Mouse (Mus musculus): ENCODE data around the gene Tnfrsf13c. TPM values are rescaled to one million over a fixed set of nuclear protein-coding genes. Genes with fewer than 3 reads are reported as not detected.

The Tnfrsf13c gene
- total and polyA plus RNA-seq, 2 experiments from 2014 or later, result 0.27 to 2.1 TPM

DNA sequence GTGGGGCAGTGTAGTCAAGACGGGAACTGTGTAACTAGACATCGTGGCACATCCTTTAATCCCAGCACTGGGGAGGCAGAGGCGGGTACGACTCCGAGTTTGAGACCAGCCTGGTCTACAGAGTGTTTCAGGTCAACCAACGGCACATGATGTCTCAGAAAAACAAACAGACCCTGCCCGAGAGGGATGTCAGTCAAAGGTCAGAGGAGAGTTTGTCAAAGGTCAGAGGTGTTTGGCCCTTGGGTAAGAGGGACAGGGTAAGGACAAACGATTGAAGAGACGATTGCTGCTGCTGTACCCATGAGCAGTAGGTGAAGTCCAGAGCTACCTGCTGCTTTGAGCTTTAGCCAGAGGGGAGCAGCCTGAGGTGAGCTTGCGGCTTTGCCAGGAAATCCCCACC, 40.6 kb downstream of the Tnfrsf13c start:
- H3K36me3 ChIP-seq (ENCODE audit: insufficient read depth, low read length), result peaks cover 92% of the 10 kb centered on the region

DNA sequence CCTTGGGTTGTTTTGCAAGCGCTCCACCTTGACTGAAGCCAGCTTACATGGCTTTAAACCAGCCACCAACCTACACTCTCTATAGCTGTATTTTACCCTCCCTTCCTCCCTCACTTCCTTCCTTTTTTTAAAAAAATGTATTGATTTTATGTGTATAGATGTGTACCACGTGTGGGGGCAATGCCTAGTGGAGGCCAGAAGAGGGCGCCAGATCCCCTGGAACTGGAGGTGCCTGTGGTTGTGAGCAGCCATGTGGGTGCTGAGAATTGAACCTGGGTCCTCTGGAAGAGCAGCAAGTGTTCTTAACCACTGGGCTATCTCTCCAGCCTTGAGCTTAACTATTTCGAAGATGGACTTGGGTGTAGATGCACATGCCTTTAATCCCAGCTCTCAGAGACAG, 41.9 kb downstream of the Tnfrsf13c start:
- 98% methylated on average over 4 of the region's 4 CpGs for WGBS
- no peak overlapping the region for H3K4me2 ChIP-seq (ENCODE audit: low read depth, low read length, poor library complexity, severe bottlenecking)
- H3K4me1 ChIP-seq (ENCODE audit: insufficient read depth, low read length), result no peaks in the 10 kb centered on the region
- no peak for ATAC-seq (ENCODE audit: low FRiP score)
- no peak for DNase-seq (ENCODE audit: low spot score)
- no peaks in the 10 kb centered on the region for H3K9me3 ChIP-seq (ENCODE audit: low read length)
- peaks cover 97% of the 10 kb centered on the region for H3K36me3 ChIP-seq (ENCODE audit: insufficient read depth, low read length)
- no peak overlapping the region for H3K4me3 ChIP-seq (ENCODE audit: low read depth, low read length)
- no peak overlapping the region for H3K9ac ChIP-seq (replicated peaks; ENCODE audit: low read length, poor library complexity, severe bottlenecking)
- no peak overlapping the region for H3K27ac ChIP-seq (ENCODE audit: low read depth, low read length)
- peak; percentile 46; the same call in 1 of the 2 replicates for TF ChIP-seq CTCF (IDR thresholded peaks at IDR 0.05)
- no peaks in the 10 kb centered on the region for H3K27me3 ChIP-seq (ENCODE audit: insufficient read depth, low read length)

More for the DNA sequence above, 40.6 kb downstream of the Tnfrsf13c start:
- WGBS, result 87% methylated on average over 10 of the region's 10 CpGs
- Histone ChIP-seq H3K4me3 (ENCODE audit: low read depth, low read length) (no peak overlapping the region), H3K9me3 (ENCODE audit: low read length) (no peaks in the 10 kb centered on the region), H3K4me1 (ENCODE audit: insufficient read depth, low read length) (no peaks in the 10 kb centered on the region), H3K27me3 (ENCODE audit: insufficient read depth, low read length) (no peaks in the 10 kb centered on the region), H3K9ac (replicated peaks; ENCODE audit: low read length, poor library complexity, severe bottlenecking) (no peak overlapping the region), H3K27ac (ENCODE audit: low read depth, low read length) (no peak overlapping the region), H3K4me2 (ENCODE audit: low read depth, low read length, poor library complexity, severe bottlenecking) (no peak overlapping the region)
- no peak for TF ChIP-seq CTCF (IDR thresholded peaks at IDR 0.05)
- ATAC-seq (ENCODE audit: low FRiP score) (no peak), DNase-seq (ENCODE audit: low spot score) (no peak)

DNA sequence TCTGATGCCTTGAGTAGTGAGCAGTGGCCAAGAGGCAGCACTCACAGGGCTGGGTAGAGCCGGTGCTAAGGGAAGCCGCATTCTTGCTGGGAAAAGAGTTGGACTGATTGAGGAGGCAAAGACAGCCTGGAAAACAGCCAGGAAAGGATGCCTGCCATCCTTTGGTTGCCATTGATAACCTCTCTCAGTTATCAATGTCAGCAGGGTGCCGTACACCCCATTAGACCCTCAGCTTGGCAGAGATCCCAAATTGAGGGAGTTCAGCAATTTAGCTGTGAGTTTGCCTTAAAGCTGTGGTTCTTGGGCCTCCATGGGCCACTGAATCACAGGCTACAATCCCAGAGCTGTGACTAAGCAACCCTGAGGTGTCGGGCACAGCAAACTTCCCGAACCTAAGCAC, 43.0 kb downstream of the Tnfrsf13c start:
- Histone ChIP-seq H3K4me2 (ENCODE audit: low read depth, low read length, poor library complexity, severe bottlenecking) (no peak overlapping the region), H3K36me3 (ENCODE audit: insufficient read depth, low read length) (peaks cover 95% of the 10 kb centered on the region), H3K27ac (ENCODE audit: low read depth, low read length) (no peak overlapping the region), H3K9ac (replicated peaks; ENCODE audit: low read length, poor library complexity, severe bottlenecking) (no peak overlapping the region), H3K4me1 (ENCODE audit: insufficient read depth, low read length) (no peaks in the 10 kb centered on the region), H3K9me3 (ENCODE audit: low read length) (no peaks in the 10 kb centered on the region), H3K27me3 (ENCODE audit: insufficient read depth, low read length) (no peaks in the 10 kb centered on the region), H3K4me3 (ENCODE audit: low read depth, low read length) (no peak overlapping the region)
- ATAC-seq (ENCODE audit: low FRiP score) (no peak), DNase-seq (ENCODE audit: low spot score) (no peak)
- WGBS, result 85% methylated on average over 5 of the region's 5 CpGs
- no peak for TF ChIP-seq CTCF (IDR thresholded peaks at IDR 0.05)

GRCm38 (mm10) chr15:82177743-82178290, 46.4 kb downstream of the Tnfrsf13c start:
- Histone ChIP-seq H3K4me1 (ENCODE audit: insufficient read depth, low read length) (no peaks in the 10 kb centered on the region), H3K27ac (ENCODE audit: low read depth, low read length) (no peak overlapping the region), H3K36me3 (ENCODE audit: insufficient read depth, low read length) (peaks cover 88% of the 10 kb centered on the region), H3K9ac (replicated peaks; ENCODE audit: low read length, poor library complexity, severe bottlenecking) (no peak overlapping the region), H3K4me3 (ENCODE audit: low read depth, low read length) (no peak overlapping the region), H3K9me3 (ENCODE audit: low read length) (no peaks in the 10 kb centered on the region), H3K4me2 (ENCODE audit: low read depth, low read length, poor library complexity, severe bottlenecking) (no peak overlapping the region), H3K27me3 (ENCODE audit: insufficient read depth, low read length) (no peaks in the 10 kb centered on the region)
- TF ChIP-seq CTCF (IDR thresholded peaks at IDR 0.05), result no peak
- 91% methylated on average over 7 of the region's 7 CpGs for WGBS
- DNase-seq (ENCODE audit: low spot score) (no peak), ATAC-seq (ENCODE audit: low FRiP score) (no peak)

DNA sequence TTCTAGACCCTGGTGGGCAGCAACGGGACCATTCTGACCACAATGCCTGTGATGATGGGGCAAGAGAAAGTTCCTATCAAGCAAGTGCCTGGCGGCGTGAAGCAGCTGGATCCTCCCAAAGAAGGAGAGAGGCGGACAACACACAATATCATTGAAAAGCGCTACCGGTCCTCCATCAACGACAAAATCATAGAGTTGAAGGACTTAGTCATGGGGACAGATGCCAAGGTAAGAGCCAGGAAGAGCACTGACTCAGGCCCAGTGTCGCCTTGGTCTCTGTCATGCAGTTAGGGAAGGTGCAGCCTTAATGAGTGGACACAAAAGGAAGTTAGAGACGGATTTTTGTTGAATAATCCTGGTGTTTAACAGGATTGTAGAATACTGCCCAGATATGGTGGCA, 49.1 kb downstream of the Tnfrsf13c start:
- Histone ChIP-seq H3K4me3 (ENCODE audit: low read depth, low read length) (no peak overlapping the region), H3K4me1 (ENCODE audit: insufficient read depth, low read length) (no peaks in the 10 kb centered on the region), H3K27ac (ENCODE audit: low read depth, low read length) (no peak overlapping the region), H3K4me2 (ENCODE audit: low read depth, low read length, poor library complexity, severe bottlenecking) (no peak overlapping the region), H3K9me3 (ENCODE audit: low read length) (no peaks in the 10 kb centered on the region), H3K27me3 (ENCODE audit: insufficient read depth, low read length) (no peaks in the 10 kb centered on the region), H3K9ac (replicated peaks; ENCODE audit: low read length, poor library complexity, severe bottlenecking) (no peak overlapping the region), H3K36me3 (ENCODE audit: insufficient read depth, low read length) (peaks cover 87% of the 10 kb centered on the region)
- WGBS, result 95% methylated on average over 9 of the region's 9 CpGs
- DNase-seq (ENCODE audit: low spot score) (no peak), ATAC-seq (ENCODE audit: low FRiP score) (no peak)
- no peak for TF ChIP-seq CTCF (IDR thresholded peaks at IDR 0.05)

- no peak for ATAC-seq (ENCODE audit: low FRiP score)
- no peak for TF ChIP-seq CTCF (IDR thresholded peaks at IDR 0.05)
- H3K4me1 ChIP-seq (ENCODE audit: insufficient read depth, low read length), result no peaks in the 10 kb centered on the region
- H3K9ac ChIP-seq (replicated peaks; ENCODE audit: low read length, poor library complexity, severe bottlenecking), result no peak overlapping the region
- WGBS, result 76% methylated on average over 8 of the region's 8 CpGs
- peaks cover 67% of the 10 kb centered on the region for H3K36me3 ChIP-seq (ENCODE audit: insufficient read depth, low read length)
- H3K4me3 ChIP-seq (ENCODE audit: low read depth, low read length), result no peak overlapping the region
- peak; percentile 61 for DNase-seq (ENCODE audit: low spot score)
- H3K4me2 ChIP-seq (ENCODE audit: low read depth, low read length, poor library complexity, severe bottlenecking), result no peak overlapping the region
- no peaks in the 10 kb centered on the region for H3K27me3 ChIP-seq (ENCODE audit: insufficient read depth, low read length)
- no peaks in the 10 kb centered on the region for H3K9me3 ChIP-seq (ENCODE audit: low read length)
- H3K27ac ChIP-seq (ENCODE audit: low read depth, low read length), result no peak overlapping the region
Measured at GRCm38 (mm10) chr15:82172648-82173047, 51.5 kb downstream of the Tnfrsf13c start.

MicroRNA genes within 50 kb of the gene (microRNA counts, 519-probe panel; counts per million panel counts)
- 3,343 counts per million, percentile 73 among the panel's probes with 10 or more counts for microRNA mmu-miR-33

Small RNA genes lying within 50 kb of the gene (microRNA-seq; reads per million reads assigned to microRNA genes)
- gene Mir33 (ENCODE audit: borderline number of aligned reads), result 161 reads per million, percentile 51 among the genes with 10 or more reads in this experiment

Other genes with a start within 250 kb of the Tnfrsf13c start
- gene 1700029P11Rik, start 243.8 kb downstream of the Tnfrsf13c start, total RNA-seq (2014; rRNA removed), result not detected in 2 replicates
- gene 1700029P11Rik, start 243.8 kb downstream of the Tnfrsf13c start, polyA plus RNA-seq (2015; fragmentation: Nextera tagmentation; extraction: Ambion mirVana), result not detected in 2 replicates
- gene Xrcc6, start 236.5 kb downstream of the Tnfrsf13c start, total RNA-seq (2014; rRNA removed), result 25.6 and 28.3 TPM in 2 replicates
- gene Xrcc6, start 236.5 kb downstream of the Tnfrsf13c start, polyA plus RNA-seq (2015; fragmentation: Nextera tagmentation; extraction: Ambion mirVana), result 23.2 and 28.2 TPM in 2 replicates
- gene Desi1, start 190.5 kb downstream of the Tnfrsf13c start, total RNA-seq (2014; rRNA removed), result 26.9 and 31.2 TPM in 2 replicates
- 43.9 and 45.7 TPM in 2 replicates for gene Desi1, start 190.5 kb downstream of the Tnfrsf13c start, polyA plus RNA-seq (2015; fragmentation: Nextera tagmentation; extraction: Ambion mirVana)
- 174 and 179 TPM in 2 replicates for gene Snu13, start 176.8 kb downstream of the Tnfrsf13c start, total RNA-seq (2014; rRNA removed)
- gene Snu13, start 176.8 kb downstream of the Tnfrsf13c start, polyA plus RNA-seq (2015; fragmentation: Nextera tagmentation; extraction: Ambion mirVana), result 242 and 274 TPM in 2 replicates
- 0.05 TPM in 1 of 2 replicates, not detected in the other for gene 4930407I10Rik, start 165.2 kb downstream of the Tnfrsf13c start, total RNA-seq (2014; rRNA removed)
- not detected in 2 replicates for gene 4930407I10Rik, start 165.2 kb downstream of the Tnfrsf13c start, polyA plus RNA-seq (2015; fragmentation: Nextera tagmentation; extraction: Ambion mirVana)
- gene Mei1, start 154.4 kb downstream of the Tnfrsf13c start, total RNA-seq (2014; rRNA removed), result not detected in 2 replicates
- 0.12 and 0.16 TPM in 2 replicates for gene Mei1, start 154.4 kb downstream of the Tnfrsf13c start, polyA plus RNA-seq (2015; fragmentation: Nextera tagmentation; extraction: Ambion mirVana)
- 8.4 and 8.7 TPM in 2 replicates for gene Ccdc134, start 96.4 kb downstream of the Tnfrsf13c start, total RNA-seq (2014; rRNA removed)
- gene Ccdc134, start 96.4 kb downstream of the Tnfrsf13c start, polyA plus RNA-seq (2015; fragmentation: Nextera tagmentation; extraction: Ambion mirVana), result 6.9 and 7.7 TPM in 2 replicates
- 204 and 245 TPM in 2 replicates for gene Srebf2, start 77.2 kb downstream of the Tnfrsf13c start, total RNA-seq (2014; rRNA removed)
- 141 and 150 TPM in 2 replicates for gene Srebf2, start 77.2 kb downstream of the Tnfrsf13c start, polyA plus RNA-seq (2015; fragmentation: Nextera tagmentation; extraction: Ambion mirVana)
- 6.5 and 7.6 TPM in 2 replicates for gene Shisa8, start 11.6 kb downstream of the Tnfrsf13c start, total RNA-seq (2014; rRNA removed)
- gene Shisa8, start 11.6 kb downstream of the Tnfrsf13c start, polyA plus RNA-seq (2015; fragmentation: Nextera tagmentation; extraction: Ambion mirVana), result 1.6 and 2.2 TPM in 2 replicates
- gene Cenpm, start 20.4 kb upstream of the Tnfrsf13c start, total RNA-seq (2014; rRNA removed), result 5.2 and 17.9 TPM in 2 replicates
- gene Cenpm, start 20.4 kb upstream of the Tnfrsf13c start, polyA plus RNA-seq (2015; fragmentation: Nextera tagmentation; extraction: Ambion mirVana), result 10.2 TPM in 2 replicates
- gene 1500009C09Rik, start 28.0 kb upstream of the Tnfrsf13c start, total RNA-seq (2014; rRNA removed), result 139 and 156 TPM in 2 replicates
- 15.4 and 17.9 TPM in 2 replicates for gene 1500009C09Rik, start 28.0 kb upstream of the Tnfrsf13c start, polyA plus RNA-seq (2015; fragmentation: Nextera tagmentation; extraction: Ambion mirVana)
- gene Sept3, start 50.5 kb upstream of the Tnfrsf13c start, total RNA-seq (2014; rRNA removed), result 480 and 506 TPM in 2 replicates
- gene Sept3, start 50.5 kb upstream of the Tnfrsf13c start, polyA plus RNA-seq (2015; fragmentation: Nextera tagmentation; extraction: Ambion mirVana), result 369 and 404 TPM in 2 replicates
- gene Wbp2nl, start 74.6 kb upstream of the Tnfrsf13c start, total RNA-seq (2014; rRNA removed), result 0.60 and 0.99 TPM in 2 replicates
- 0.11 and 0.23 TPM in 2 replicates for gene Wbp2nl, start 74.6 kb upstream of the Tnfrsf13c start, polyA plus RNA-seq (2015; fragmentation: Nextera tagmentation; extraction: Ambion mirVana)
- 36.6 and 38.0 TPM in 2 replicates for gene Naga, start 114.6 kb upstream of the Tnfrsf13c start, total RNA-seq (2014; rRNA removed)
- 25.0 and 30.8 TPM in 2 replicates for gene Naga, start 114.6 kb upstream of the Tnfrsf13c start, polyA plus RNA-seq (2015; fragmentation: Nextera tagmentation; extraction: Ambion mirVana)
- 0.28 and 1.5 TPM in 2 replicates for gene Pheta2, start 114.6 kb upstream of the Tnfrsf13c start, total RNA-seq (2014; rRNA removed)
- 0.82 and 0.88 TPM in 2 replicates for gene Pheta2, start 114.6 kb upstream of the Tnfrsf13c start, polyA plus RNA-seq (2015; fragmentation: Nextera tagmentation; extraction: Ambion mirVana)
- 186 and 226 TPM in 2 replicates for gene Smdt1, start 114.6 kb upstream of the Tnfrsf13c start, total RNA-seq (2014; rRNA removed)
- gene Smdt1, start 114.6 kb upstream of the Tnfrsf13c start, polyA plus RNA-seq (2015; fragmentation: Nextera tagmentation; extraction: Ambion mirVana), result 352 and 383 TPM in 2 replicates
- 241 and 287 TPM in 2 replicates for gene Ndufa6, start 130.0 kb upstream of the Tnfrsf13c start, total RNA-seq (2014; rRNA removed)
- 481 and 482 TPM in 2 replicates for gene Ndufa6, start 130.0 kb upstream of the Tnfrsf13c start, polyA plus RNA-seq (2015; fragmentation: Nextera tagmentation; extraction: Ambion mirVana)
- gene Cyp2d22, start 155.9 kb upstream of the Tnfrsf13c start, total RNA-seq (2014; rRNA removed), result 1.6 and 2.4 TPM in 2 replicates
- 1.7 and 2.2 TPM in 2 replicates for gene Cyp2d22, start 155.9 kb upstream of the Tnfrsf13c start, polyA plus RNA-seq (2015; fragmentation: Nextera tagmentation; extraction: Ambion mirVana)
- gene Cyp2d11, start 169.7 kb upstream of the Tnfrsf13c start, total RNA-seq (2014; rRNA removed), result not detected in 2 replicates
- not detected in 2 replicates for gene Cyp2d11, start 169.7 kb upstream of the Tnfrsf13c start, polyA plus RNA-seq (2015; fragmentation: Nextera tagmentation; extraction: Ambion mirVana)
- not detected in 2 replicates for gene Cyp2d10, start 182.8 kb upstream of the Tnfrsf13c start, total RNA-seq (2014; rRNA removed)
- gene Cyp2d10, start 182.8 kb upstream of the Tnfrsf13c start, polyA plus RNA-seq (2015; fragmentation: Nextera tagmentation; extraction: Ambion mirVana), result not detected in 2 replicates
- gene Cyp2d9, start 209.1 kb upstream of the Tnfrsf13c start, total RNA-seq (2014; rRNA removed), result not detected in 2 replicates
- not detected in 2 replicates for gene Cyp2d9, start 209.1 kb upstream of the Tnfrsf13c start, polyA plus RNA-seq (2015; fragmentation: Nextera tagmentation; extraction: Ambion mirVana)

Measured in midbrain, postnatal 0 days (tissue).